15 mouse cellular contexts compared by ENCODE assay signal in the genomic region with DNA sequence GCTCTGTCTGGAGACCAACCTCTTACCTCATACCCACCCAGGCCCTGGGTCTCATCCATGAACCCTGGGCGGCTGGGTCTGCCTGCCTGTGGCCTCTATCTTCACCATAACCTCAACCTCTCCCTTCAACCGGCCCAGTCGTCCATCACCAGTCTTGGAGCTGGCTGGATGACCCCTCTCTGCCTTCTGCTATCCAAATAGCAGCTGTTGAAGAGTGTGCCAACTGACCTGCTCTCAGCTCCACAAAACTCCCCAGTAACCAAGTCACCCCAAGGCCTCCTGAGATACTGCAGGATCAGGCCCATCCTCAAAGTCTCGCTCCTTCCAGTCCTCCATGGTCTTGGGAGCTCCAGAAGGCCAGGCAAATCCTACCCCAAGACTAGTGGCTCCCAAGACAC. TPM values are rescaled to one million over a fixed set of nuclear protein-coding genes. Genes with fewer than 3 reads are reported as not detected.
DNase-seq lines count a peak whose midpoint lies in the region; ATAC-seq lines count a peak whose summit lies in the region.
"Had no signal": no experiment of that assay in that cellular context is flagged by ENCODE, and none has a peak within 500 bp of the region (broad histone marks: within the 10 kb centered on the region; RNA-seq: fewer than 3 reads in every experiment).

No protein-coding gene starts in this region.

- DNase-seq in forebrain, embryonic 10.5 days (ENCODE audit: extremely low spot score, low spot score), result no peak
- no peak for DNase-seq in forebrain, embryonic 14.5 days (ENCODE audit: low spot score)
- no peak for DNase-seq in kidney, postnatal 4 days
- DNase-seq in neural tube, embryonic 10.5 days (ENCODE audit: extremely low spot score, low spot score), result no peak
- no peak for DNase-seq in cerebellum, adult 11-12 months
- no peak for DNase-seq in thymus, postnatal 14 days
- DNase-seq: cerebellum, adult 18-20 months; kidney, postnatal 10 days; layer of hippocampus, adult 9-11 months; liver; lung, postnatal 10 days had no signal

- H3K36me3 ChIP-seq in forebrain, embryonic 10.5 days (replicated peaks), result no peaks in the 10 kb centered on the region
- H3K36me3 ChIP-seq in forebrain, embryonic 14.5 days (ENCODE audit: control insufficient read depth, insufficient read depth, low read length), result no peaks in the 10 kb centered on the region
- H3K36me3 ChIP-seq in kidney, embryonic 14.5 days (ENCODE audit: control insufficient read depth, insufficient read depth, low read length), result no peaks in the 10 kb centered on the region
- no peaks in the 10 kb centered on the region for H3K36me3 ChIP-seq in neural tube, embryonic 12.5 days
- H3K36me3 ChIP-seq: hindbrain, embryonic 15.5 days had no signal

- no peaks in the 10 kb centered on the region for H3K9me3 ChIP-seq in forebrain, embryonic 10.5 days
- no peaks in the 10 kb centered on the region for H3K9me3 ChIP-seq in forebrain, embryonic 14.5 days (replicated peaks; ENCODE audit: control insufficient read depth, low read length)
- H3K9me3 ChIP-seq in kidney, embryonic 14.5 days (ENCODE audit: control insufficient read depth, low read length), result no peaks in the 10 kb centered on the region
- no peaks in the 10 kb centered on the region for H3K9me3 ChIP-seq in neural tube, embryonic 12.5 days
- H3K9me3 ChIP-seq: hindbrain, embryonic 15.5 days had no signal

- peaks cover 9% of the 10 kb centered on the region; the same call in 1 of the 2 replicates for H3K27me3 ChIP-seq in forebrain, embryonic 10.5 days (ENCODE audit: poor library complexity, severe bottlenecking)
- no peaks in the 10 kb centered on the region for H3K27me3 ChIP-seq in forebrain, embryonic 14.5 days (replicated peaks; ENCODE audit: control insufficient read depth, insufficient read depth, low read length)
- H3K27me3 ChIP-seq in kidney, embryonic 14.5 days (ENCODE audit: control insufficient read depth, insufficient read depth, low read length), result no peaks in the 10 kb centered on the region
- no peaks in the 10 kb centered on the region; the same call in 1 of the 2 replicates for H3K27me3 ChIP-seq in neural tube, embryonic 12.5 days (replicated peaks)
- H3K27me3 ChIP-seq: hindbrain, embryonic 15.5 days had no signal

- no peak overlapping the region for H3K4me3 ChIP-seq in forebrain, embryonic 10.5 days
- H3K4me3 ChIP-seq in forebrain, embryonic 14.5 days (ENCODE audit: low read depth, low read length), result no peak overlapping the region
- H3K4me3 ChIP-seq in kidney, embryonic 14.5 days (ENCODE audit: low read length), result no peak overlapping the region
- H3K4me3 ChIP-seq in neural tube, embryonic 12.5 days, result no peak overlapping the region
- H3K4me3 ChIP-seq: erythroblast, embryonic 14.5 days; hindbrain, embryonic 15.5 days had no signal

- ATAC-seq in forebrain, embryonic 14.5 days, result no peak
- no peak for ATAC-seq in kidney, embryonic 14.5 days (ENCODE audit: low FRiP score, low TSS enrichment)
- no peak for ATAC-seq in neural tube, embryonic 12.5 days (ENCODE audit: low FRiP score, low read depth)

- H3K27ac ChIP-seq in forebrain, embryonic 10.5 days, result 0 out of 2 replicates have a peak overlapping the region, but pooled peaks have one; percentile 35
- H3K27ac ChIP-seq in forebrain, embryonic 14.5 days (ENCODE audit: low read depth, low read length), result no peak overlapping the region; the same call in 1 of the 2 replicates
- peak overlapping the region; percentile 42; the same call in 1 of the 2 replicates for H3K27ac ChIP-seq in kidney, embryonic 14.5 days (ENCODE audit: low read depth, low read length)
- H3K27ac ChIP-seq in neural tube, embryonic 12.5 days, result peak overlapping the region; percentile 60; the same call in 1 of the 2 replicates

- H3K4me2 ChIP-seq in forebrain, embryonic 14.5 days (ENCODE audit: low read length), result no peak overlapping the region
- no peak overlapping the region for H3K4me2 ChIP-seq in kidney, embryonic 14.5 days (replicated peaks; ENCODE audit: low read depth, low read length)
- H3K4me2 ChIP-seq in neural tube, embryonic 12.5 days (replicated peaks), result 0 out of 2 replicates have a peak overlapping the region, but pooled peaks have one; percentile 22
- H3K4me2 ChIP-seq: hindbrain, embryonic 15.5 days had no signal

- H3K4me1 ChIP-seq in forebrain, embryonic 10.5 days, result peaks cover 100% of the 10 kb centered on the region
- peaks cover 69% of the 10 kb centered on the region for H3K4me1 ChIP-seq in forebrain, embryonic 14.5 days (ENCODE audit: control insufficient read depth, insufficient read depth, low read length)
- H3K4me1 ChIP-seq in kidney, embryonic 14.5 days (ENCODE audit: control insufficient read depth, insufficient read depth, low read length), result peaks cover 78% of the 10 kb centered on the region
- peaks cover 100% of the 10 kb centered on the region for H3K4me1 ChIP-seq in neural tube, embryonic 12.5 days

- no peak overlapping the region for H3K9ac ChIP-seq in forebrain, embryonic 14.5 days (ENCODE audit: low read length)
- H3K9ac ChIP-seq in kidney, embryonic 14.5 days (ENCODE audit: low read depth, low read length), result no peak overlapping the region
- H3K9ac ChIP-seq in neural tube, embryonic 12.5 days, result no peak overlapping the region; the same call in 1 of the 2 replicates
- H3K9ac ChIP-seq: hindbrain, embryonic 15.5 days had no signal

- WGBS in forebrain, embryonic 10.5 days, result 89% methylated on average over 4 of the region's 4 CpGs
- WGBS in forebrain, embryonic 14.5 days, result 81% methylated on average over 4 of the region's 4 CpGs
- 61% methylated on average over 4 of the region's 4 CpGs for WGBS in kidney, embryonic 14.5 days
- WGBS in neural tube, embryonic 12.5 days, result 72% methylated on average over 4 of the region's 4 CpGs

RNA-seq across cellular contexts. Expression of a gene that starts 19.8 kb away (rescaled TPM):
- 1.3 and 1.8 TPM in 2 replicates for polyA plus RNA-seq in forebrain, embryonic 10.5 days (2016; fragmentation: Nextera tagmentation; extraction: Ambion mirVana)
- polyA plus RNA-seq in forebrain, embryonic 14.5 days (2014; fragmentation: Nextera tagmentation; extraction: Ambion mirVana), result 6.9 and 8.8 TPM in 2 replicates
- polyA plus RNA-seq in kidney, embryonic 14.5 days (2014; fragmentation: Nextera tagmentation; extraction: Ambion mirVana), result 4.9 and 5.8 TPM in 2 replicates
- 6.6 and 7.4 TPM in 2 replicates for polyA plus RNA-seq in neural tube, embryonic 12.5 days (2016; fragmentation: Nextera tagmentation; extraction: Ambion mirVana)

RNA-seq across cellular contexts. Expression of a gene that starts 37.8 kb away (rescaled TPM):
- not detected in 2 replicates for polyA plus RNA-seq in forebrain, embryonic 10.5 days (2016; fragmentation: Nextera tagmentation; extraction: Ambion mirVana)
- not detected in 2 replicates for polyA plus RNA-seq in forebrain, embryonic 14.5 days (2014; fragmentation: Nextera tagmentation; extraction: Ambion mirVana)
- 0.26 TPM in 1 of 2 replicates, not detected in the other for polyA plus RNA-seq in kidney, embryonic 14.5 days (2014; fragmentation: Nextera tagmentation; extraction: Ambion mirVana)
- polyA plus RNA-seq in neural tube, embryonic 12.5 days (2016; fragmentation: Nextera tagmentation; extraction: Ambion mirVana), result 0.28 and 0.32 TPM in 2 replicates
- polyA plus RNA-seq: erythroblast, embryonic 14.5 days had no signal
